Mouse (Mus musculus) fibroblast of lung, adult 2 months (primary cell): ENCODE results near the gene Nudt8.
A peak's percentile ranks its signal among the peaks of the same experiment; 100 is the strongest.
"Not testable (repeated sequence)": the region's sequence is repeated elsewhere in the genome, so short reads cannot be mapped to it uniquely, and the experiment has no call there.

ENCODE experiments used
- DNase-seq: peaks from one replicate; pipeline ENCODE4 v3.0.0-alpha.2; 2011; ENCODE audit warnings: low read depth

Gene Nudt8

DNA sequence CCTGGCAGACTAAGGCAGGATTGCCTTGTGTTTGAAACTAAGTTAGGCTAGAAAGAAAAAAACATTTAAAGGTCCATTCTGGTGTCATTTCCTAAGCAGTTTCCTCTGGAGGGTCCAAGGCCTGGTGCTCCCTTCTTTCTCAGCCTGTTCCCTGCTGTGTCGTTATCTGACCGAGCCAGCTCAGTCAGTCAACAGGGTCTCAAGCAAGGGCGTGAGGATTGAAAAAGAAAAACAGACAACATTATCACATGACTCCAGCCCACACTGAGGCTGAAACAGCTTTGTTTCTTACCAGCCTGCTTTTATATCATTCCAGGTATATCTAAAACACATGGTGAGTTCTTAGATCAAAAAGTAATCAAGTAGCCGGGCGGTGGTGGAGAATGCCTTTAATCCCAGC, 15.3 kb downstream of the Nudt8 start:
- no peak for DNase-seq

DNA sequence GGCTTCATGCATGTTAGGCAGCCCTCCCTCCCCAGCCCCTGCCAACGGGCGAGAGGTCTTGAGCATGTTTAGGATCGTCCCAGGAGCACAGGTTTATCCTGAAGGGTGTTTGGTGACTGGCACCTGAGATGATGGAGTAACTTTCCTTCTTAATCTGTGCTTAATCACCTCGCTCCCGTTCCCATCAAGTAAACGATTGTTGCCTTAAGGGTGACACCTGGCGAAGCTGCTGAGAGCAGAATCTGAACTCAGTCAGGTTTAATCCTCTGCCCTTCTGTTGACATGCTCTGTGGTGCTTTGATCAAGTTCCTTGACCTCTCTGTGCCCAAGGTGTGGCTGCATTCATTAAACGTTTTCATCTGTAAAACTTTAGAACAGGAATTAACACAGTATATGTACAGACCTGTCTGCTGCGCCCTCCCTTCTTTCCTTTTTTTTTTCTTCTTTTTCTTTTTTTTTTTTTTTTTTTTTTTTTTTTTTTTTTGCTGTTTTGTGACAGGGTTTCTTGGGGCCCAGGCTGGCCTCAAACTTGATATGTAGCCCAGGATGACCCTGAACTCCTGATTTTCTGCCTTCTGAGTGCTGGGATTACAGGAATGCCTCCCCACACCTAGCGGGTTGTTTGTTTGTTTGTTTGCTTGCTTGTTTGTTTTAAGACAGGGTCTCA, 17.7 kb downstream of the Nudt8 start:
- no peak for DNase-seq

DNA sequence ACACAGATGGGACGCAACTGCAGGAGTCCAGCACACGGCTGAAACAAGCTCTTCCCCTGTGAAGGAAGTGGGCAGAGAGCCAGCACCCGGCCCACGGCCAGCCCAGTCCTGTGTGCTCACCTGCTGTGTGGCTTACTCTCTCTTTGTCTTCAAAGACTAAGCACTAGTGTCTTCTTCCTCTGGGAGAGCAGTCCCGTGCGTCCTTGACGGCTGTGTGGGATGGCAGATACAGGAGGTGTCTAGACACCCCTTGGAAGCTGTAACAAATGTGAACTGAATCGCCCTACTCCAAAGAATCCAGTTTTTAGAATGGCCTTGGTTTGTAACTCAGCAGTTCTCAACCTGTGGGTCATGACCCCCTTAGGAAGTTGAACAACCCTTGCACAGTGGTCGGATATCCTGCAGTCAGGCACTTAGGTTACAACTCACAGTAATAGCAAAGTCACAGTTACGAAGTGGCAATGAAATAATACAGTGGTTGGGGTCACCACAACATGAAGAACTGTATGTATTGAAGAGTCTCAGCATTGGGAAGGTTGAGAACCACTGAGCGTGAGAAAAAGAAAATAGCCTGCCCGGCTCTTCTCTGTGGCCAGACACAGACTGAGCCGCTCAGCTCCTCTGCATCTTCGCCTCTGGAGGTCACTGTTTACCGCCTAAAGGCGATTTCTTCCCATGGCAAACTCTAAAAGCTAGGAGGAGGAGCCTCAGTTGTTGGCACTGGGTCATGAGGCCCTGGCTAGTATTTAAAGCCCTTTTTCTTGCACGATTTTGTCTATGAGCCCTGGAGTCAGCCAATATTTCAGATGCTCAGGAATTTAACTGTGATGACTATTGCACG, 18.6 kb downstream of the Nudt8 start:
- DNase-seq, result peak; percentile 84

DNA sequence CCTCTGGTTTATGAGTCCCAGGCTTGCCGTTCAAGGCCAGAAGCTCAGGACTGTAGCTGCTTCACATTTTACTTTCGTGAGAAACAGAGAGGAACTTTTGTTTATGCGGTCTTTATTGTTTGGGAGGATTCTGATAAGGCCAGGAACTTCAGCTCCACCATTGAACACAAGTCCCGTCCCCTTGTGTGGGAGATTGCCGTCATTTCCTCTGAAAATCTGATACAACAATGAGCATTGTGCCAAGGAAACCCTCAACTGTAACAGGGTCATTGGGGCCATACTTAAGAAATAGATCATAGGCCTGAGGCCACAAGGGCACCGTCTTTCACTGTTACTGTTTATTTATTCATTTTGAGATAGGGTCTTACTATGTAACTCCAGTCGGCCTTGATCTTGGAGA, 22.8 kb downstream of the Nudt8 start:
- DNase-seq, result no peak

- no peak for DNase-seq
These were observed 27.2 kb downstream of the Nudt8 start for GRCm38 (mm10) chr19:4027576-4027975.

DNA sequence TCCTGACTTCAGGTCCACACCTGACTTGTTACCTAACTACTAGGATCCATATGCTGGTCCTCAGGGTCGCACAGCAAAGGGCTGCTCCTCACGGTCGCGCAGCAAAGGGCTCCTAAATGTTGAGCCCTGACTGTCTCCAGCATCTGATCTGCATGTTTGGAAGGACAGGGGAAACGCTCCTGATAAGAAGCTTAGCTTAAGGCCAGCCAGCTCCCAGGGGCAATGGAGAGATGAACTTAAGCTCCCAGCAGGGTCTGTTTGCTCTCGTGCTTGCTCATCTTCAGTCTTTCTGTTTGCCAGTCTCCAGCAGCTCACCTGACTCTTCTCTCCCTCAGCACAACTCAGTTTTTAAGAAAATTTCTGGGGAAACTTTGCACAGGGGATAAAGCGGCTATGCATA, 32.3 kb downstream of the Nudt8 start:
- DNase-seq, result no peak

DNA sequence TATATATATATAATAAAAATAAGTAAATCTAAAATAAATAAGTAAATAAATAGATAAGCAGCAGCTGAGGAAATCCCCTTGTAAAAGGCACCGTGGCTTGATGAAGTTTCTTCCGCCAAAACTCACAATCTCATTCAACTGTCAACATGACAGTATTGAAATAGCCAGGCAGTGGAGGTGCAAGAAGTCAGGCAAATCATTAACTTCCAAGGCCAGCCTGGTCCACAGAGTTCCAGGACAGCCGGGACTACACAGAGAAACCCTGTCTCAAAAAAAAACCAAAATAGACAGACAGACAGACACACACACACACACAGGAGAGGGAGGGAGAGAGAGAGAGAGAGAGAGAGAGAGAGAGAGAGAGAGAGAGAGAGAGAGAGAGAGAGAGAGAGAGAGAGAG, 32.9 kb downstream of the Nudt8 start:
- no peak for DNase-seq

GRCm38 (mm10) chr19:4033742-4034141, 33.4 kb downstream of the Nudt8 start:
- no peak for DNase-seq

DNA sequence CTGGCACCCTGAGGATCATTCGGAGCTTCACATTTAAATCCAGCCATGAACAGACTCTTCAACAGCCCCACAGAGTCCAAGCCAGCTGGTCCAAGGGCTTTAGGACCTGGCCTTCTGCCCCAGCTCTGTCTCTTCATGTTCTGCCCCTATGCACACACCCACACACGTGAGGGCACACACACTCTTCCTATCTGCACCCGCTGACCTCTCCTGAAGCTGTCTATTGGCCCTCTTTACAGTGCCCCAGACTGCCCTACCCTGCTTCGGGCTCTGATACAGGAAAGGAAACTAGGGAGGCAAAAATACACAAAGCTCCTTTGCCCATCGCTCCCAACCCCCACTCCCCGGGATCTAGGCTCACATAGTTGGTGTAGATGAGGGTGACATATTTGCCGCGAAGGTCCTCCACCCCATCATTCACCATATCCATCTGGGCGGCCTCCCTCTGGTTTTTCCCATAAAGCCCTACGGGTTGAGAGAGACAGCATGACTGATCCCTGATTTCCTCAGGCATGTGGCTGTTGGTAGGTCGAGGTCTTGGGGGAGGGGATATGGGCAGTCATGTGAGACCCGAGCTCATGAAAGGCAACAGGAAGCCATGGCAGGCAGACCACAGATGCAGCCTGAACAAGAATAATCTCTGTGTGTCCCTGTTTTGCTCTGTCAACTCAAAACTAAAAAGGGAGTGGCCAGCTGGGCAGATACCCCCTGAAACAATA, 36.1 kb downstream of the Nudt8 start:
- no peak for DNase-seq

DNA sequence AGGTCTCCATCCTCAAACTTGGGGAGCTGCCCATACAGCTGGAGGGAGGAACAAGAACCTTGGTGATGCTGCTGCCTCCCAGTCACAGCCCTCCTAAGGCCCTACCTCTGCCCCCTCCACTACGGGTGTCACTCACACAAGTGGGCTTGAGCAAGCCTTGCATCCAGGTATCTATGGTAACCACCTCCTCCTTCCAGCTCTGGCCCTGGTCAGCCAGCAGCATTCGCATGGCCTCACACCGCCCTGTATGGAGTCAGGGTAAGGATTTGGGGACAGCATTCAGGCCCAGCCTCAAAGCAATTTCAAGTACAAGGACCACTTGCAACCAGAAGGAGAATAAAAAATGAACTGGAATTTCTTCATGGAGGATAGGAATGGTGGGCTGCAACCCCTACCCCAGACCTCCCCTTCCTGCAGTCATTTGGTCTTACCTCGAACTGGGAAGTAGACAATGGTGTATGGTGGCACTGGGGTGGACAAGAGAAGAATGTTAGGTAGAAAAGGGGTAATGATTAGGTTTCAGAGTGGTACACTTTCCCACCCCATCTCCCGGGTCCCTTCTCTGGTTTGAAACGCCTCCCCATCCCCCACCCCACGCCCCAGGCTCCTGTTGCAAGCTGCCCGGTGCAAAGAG, 36.9 kb downstream of the Nudt8 start:
- not testable (repeated sequence) for DNase-seq

DNA sequence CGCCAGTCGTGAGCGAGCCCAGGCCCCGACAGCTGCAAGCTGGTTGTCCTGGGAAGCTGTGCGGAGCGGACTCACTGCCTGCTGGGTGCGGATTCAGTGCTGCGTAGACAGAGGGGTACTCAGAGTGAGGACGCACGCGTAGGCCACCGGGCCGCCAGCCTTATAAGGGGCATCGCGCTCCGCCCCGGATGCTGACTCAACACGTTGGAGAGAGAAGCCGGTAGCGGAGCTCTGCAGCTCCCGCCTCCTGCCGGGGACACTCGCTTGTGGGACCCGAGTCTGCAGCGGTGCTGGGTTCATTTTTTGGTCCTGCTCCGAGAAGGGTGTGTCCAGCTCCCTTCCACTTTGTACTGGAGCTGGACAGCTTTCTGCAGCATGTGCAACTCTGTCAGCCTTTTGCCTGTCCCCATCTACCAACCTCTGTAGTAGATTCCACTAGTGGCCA, 37.4 kb downstream of the Nudt8 start, which contains the start of gene Gstp1:
TSS of gene Gstp1 (minus strand) at position 198 of the 445 bp plus-strand sequence.
- peak; percentile 60 for DNase-seq

DNA sequence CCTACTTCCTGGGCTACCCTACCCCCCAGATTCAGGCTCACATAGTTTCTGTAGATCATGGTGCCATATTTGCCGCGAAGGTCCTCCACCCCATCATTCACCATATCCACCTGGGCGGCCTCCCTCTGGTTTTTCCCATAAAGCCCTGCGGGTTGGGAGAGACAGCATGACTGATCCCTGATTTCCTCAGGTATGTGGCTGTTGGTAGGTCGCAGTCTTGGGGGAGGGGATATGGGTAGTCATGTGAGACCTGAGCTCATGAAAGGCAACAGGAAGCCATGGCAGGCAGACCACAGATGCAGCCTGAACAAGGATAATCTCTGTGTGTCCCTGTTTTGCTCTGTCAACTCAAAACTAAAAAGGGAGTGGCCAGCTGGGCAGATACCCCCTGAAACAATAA, 40.6 kb downstream of the Nudt8 start:
- DNase-seq, result not testable (repeated sequence)

- DNase-seq, result not testable (repeated sequence)
These were observed 41.1 kb downstream of the Nudt8 start for GRCm38 (mm10) chr19:4041500-4041899.

GRCm38 (mm10) chr19:4042124-4042523, 41.7 kb downstream of the Nudt8 start:
- no peak for DNase-seq

DNA sequence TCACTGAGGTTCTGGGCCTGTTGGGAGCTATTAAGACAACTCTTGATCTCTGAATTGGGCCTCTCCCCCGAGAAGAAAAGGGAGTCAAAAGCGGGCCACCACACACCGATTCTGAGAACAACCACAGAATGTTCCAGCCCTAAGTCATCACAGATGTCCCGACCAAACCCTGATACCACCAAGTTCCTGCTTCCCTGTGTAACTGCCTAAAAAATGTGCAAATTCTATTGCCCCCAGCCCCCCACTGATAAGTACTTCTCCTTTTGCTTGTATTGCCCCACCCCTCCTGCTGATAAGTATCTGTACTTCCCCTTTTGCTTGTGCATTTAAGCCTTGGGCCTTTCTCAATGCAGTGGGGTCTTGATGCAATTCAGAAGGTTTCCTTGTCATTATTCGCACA, 43.7 kb downstream of the Nudt8 start:
- not testable (repeated sequence) for DNase-seq

DNA sequence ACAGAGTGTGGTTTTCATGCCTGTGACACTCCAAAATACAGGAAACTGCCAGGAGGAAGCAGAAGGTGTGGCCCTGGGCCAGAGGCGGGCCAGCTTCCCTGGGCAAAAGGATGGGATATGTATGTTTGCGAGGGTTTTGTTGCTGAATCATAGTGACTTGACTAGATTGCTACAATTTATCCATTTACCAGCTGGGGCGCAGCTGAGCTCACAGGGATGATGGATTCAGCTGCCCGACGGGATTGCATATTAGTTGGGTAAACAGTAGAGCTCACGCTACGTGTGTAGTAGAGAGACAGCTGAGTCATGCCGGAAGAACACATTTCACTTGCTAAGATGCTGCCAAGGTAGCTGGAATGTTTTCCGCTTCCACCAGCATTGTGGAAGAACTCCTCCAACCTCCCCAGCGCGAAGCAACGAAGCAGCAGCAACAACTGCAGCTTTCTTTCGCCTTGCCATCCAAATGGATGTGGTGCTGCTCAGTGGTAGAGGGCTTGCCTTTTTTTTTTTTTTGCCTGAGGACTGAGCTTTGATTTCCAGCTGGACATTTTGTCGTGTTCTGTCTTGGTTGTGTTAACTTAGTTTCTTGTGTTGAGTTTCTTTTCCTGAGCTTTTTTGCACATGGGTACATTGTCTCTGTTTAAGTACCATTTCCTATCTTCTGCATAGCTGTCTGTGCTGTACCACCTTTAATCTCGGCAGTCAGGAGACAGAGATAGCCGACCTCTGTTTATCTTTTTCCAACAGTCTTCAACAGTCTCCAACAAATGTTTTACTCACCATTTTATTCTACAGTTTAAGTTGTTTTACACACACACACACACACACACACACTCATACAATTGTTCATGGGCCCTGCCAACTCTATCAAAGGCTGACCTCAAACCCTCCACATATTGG, 45.8 kb downstream of the Nudt8 start, which contains the start of gene Gstp2:
TSS of gene Gstp2 (minus strand) at position 58 of the 900 bp plus-strand sequence.
- peak; percentile 96 for DNase-seq

GRCm38 (mm10) chr19:4046866-4047254, 46.5 kb downstream of the Nudt8 start:
- DNase-seq, result no peak

GRCm38 (mm10) chr19:4047859-4048258, 47.5 kb downstream of the Nudt8 start:
- DNase-seq, result no peak

DNA sequence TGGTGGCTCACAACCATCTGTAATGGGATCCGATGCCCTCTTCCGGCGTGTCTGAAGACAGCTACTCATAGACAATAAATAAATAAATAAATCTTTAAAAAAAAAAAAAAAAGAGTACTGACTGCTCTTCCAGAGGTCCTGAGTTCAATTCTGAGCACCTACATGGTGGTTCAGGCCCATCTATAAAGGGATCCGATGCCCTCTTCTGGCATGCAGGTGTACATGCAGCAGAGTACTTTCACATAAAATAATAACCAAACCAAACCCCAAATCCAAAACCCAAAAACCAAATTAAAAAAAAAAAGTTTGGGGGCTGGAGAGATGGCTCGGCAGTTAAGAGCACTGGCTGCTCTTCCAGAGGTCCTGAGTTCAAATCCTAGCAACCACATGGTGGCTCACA, 48.7 kb downstream of the Nudt8 start:
- not testable (repeated sequence) for DNase-seq

- no peak for DNase-seq
These were observed 50.6 kb downstream of the Nudt8 start for GRCm38 (mm10) chr19:4051016-4051415.
